Mouse (Mus musculus): ENCODE results near the gene Ankef1. TPM values are rescaled to one million over a fixed set of nuclear protein-coding genes. Genes with fewer than 3 reads are reported as not detected.

The Ankef1 gene
- polyA plus RNA-seq, 1 experiment = not detected

GRCm38 (mm10) chr2:136588811-136589210, 87.1 kb downstream of the Ankef1 start:
- no peak overlapping the region for H3K27ac ChIP-seq (ENCODE audit: insufficient read depth, low read depth, low read length)
- no peak overlapping the region for H3K4me3 ChIP-seq (ENCODE audit: insufficient read depth, low read length)
- no peaks in the 10 kb centered on the region for H3K4me1 ChIP-seq (ENCODE audit: control insufficient read depth, insufficient read depth, low read length)
- TF ChIP-seq CTCF (IDR thresholded peaks at IDR 0.05; ENCODE audit: low read depth, low read length) = no peak
- no peak for TF ChIP-seq POLR2A (IDR thresholded peaks at IDR 0.05; ENCODE audit: borderline replicate concordance, low read depth, low read length)

- 0 out of 2 replicates have a peak, but pooled peaks have one; percentile 42 for TF ChIP-seq CTCF (IDR thresholded peaks at IDR 0.05; ENCODE audit: low read depth, low read length)
- no peak for TF ChIP-seq POLR2A (IDR thresholded peaks at IDR 0.05; ENCODE audit: borderline replicate concordance, low read depth, low read length)
- no peak overlapping the region for H3K27ac ChIP-seq (ENCODE audit: insufficient read depth, low read depth, low read length)
- no peaks in the 10 kb centered on the region for H3K4me1 ChIP-seq (ENCODE audit: control insufficient read depth, insufficient read depth, low read length)
- no peak overlapping the region for H3K4me3 ChIP-seq (ENCODE audit: insufficient read depth, low read length)
These were observed 94.7 kb downstream of the Ankef1 start for GRCm38 (mm10) chr2:136596451-136596850.

- no peak overlapping the region for H3K4me3 ChIP-seq (ENCODE audit: insufficient read depth, low read length)
- TF ChIP-seq CTCF (IDR thresholded peaks at IDR 0.05; ENCODE audit: low read depth, low read length) = no peak
- TF ChIP-seq POLR2A (IDR thresholded peaks at IDR 0.05; ENCODE audit: borderline replicate concordance, low read depth, low read length) = no peak
- H3K27ac ChIP-seq (ENCODE audit: insufficient read depth, low read depth, low read length) = no peak overlapping the region
- H3K4me1 ChIP-seq (ENCODE audit: control insufficient read depth, insufficient read depth, low read length) = no peaks in the 10 kb centered on the region
These were observed 97.0 kb downstream of the Ankef1 start for GRCm38 (mm10) chr2:136598743-136599142.

- no peak overlapping the region for H3K27ac ChIP-seq (ENCODE audit: insufficient read depth, low read depth, low read length)
- TF ChIP-seq POLR2A (IDR thresholded peaks at IDR 0.05; ENCODE audit: borderline replicate concordance, low read depth, low read length) (no peak), CTCF (IDR thresholded peaks at IDR 0.05; ENCODE audit: low read depth, low read length) (no peak)
- no peaks in the 10 kb centered on the region for H3K4me1 ChIP-seq (ENCODE audit: control insufficient read depth, insufficient read depth, low read length)
- no peak overlapping the region for H3K4me3 ChIP-seq (ENCODE audit: insufficient read depth, low read length)
These were observed 99.0 kb downstream of the Ankef1 start for GRCm38 (mm10) chr2:136600651-136601170.

- TF ChIP-seq CTCF (IDR thresholded peaks at IDR 0.05; ENCODE audit: low read depth, low read length) (no peak), POLR2A (IDR thresholded peaks at IDR 0.05; ENCODE audit: borderline replicate concordance, low read depth, low read length) (no peak)
- H3K4me3 ChIP-seq (ENCODE audit: insufficient read depth, low read length) = no peak overlapping the region
- H3K4me1 ChIP-seq (ENCODE audit: control insufficient read depth, insufficient read depth, low read length) = no peaks in the 10 kb centered on the region
- no peak overlapping the region for H3K27ac ChIP-seq (ENCODE audit: insufficient read depth, low read depth, low read length)
These were observed 99.5 kb downstream of the Ankef1 start for GRCm38 (mm10) chr2:136601206-136601605.

Other genes with a start within 250 kb of the Ankef1 start
- gene Pak7, start 113.9 kb upstream of the Ankef1 start, polyA plus RNA-seq (2012; ENCODE audit: insufficient read depth, insufficient read length, missing spikeins) = 0.51 TPM in 1 of 2 replicates, not detected in the other
- gene Snap25, start 211.5 kb downstream of the Ankef1 start, polyA plus RNA-seq (2012; ENCODE audit: insufficient read depth, insufficient read length, missing spikeins) = not detected in 2 replicates